Mouse (Mus musculus) small intestine, adult 2 months (tissue): ENCODE measurements at regions not wholly inside any gene's neighbourhood (a gene's known extent, or its start where the extent isn't known, plus 50 kb on each side); places are given as distances from the start of the nearest gene placed in this dataset.

Experiments used
- CTCF ChIP-seq: fragments of 200-500 bp; IDR thresholded peaks from 2 replicates; pipeline ENCODE4 v1.5.1; 2012; ENCODE audit warnings: low read depth, mild to moderate bottlenecking, control low read depth, inconsistent platforms, low read length, moderate library complexity, mixed read lengths; ENCODE audit not compliant: insufficient replicate concordance, insufficient read length; ENCODE audit errors: extremely low read depth
- POLR2A ChIP-seq: fragments of 200-500 bp; IDR thresholded peaks from 2 replicates; pipeline ENCODE4 v1.6.1; 2012; ENCODE audit warnings: low read depth, mild to moderate bottlenecking, control low read depth, inconsistent platforms, low read length, moderate library complexity

DNA sequence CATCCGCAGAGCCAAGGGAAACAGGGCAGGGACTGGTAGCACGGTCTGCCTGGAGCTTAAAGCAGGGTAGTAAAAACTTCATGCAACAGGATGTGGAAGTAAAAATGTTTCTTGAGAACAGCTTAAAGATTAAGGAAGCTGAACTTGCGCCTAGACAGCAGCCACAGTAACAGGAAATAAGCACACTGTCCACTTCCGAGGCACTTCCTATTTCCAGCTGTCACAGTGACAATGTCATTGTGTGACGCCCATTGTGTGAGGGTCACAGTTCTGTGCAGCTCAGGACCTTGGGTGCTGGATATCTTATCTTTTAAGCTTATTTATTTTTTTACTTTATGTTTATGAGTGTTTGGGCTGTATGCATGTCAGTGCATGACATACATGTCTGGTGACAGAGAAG lies 147.7 kb upstream of the Ubl3 start:
- TF ChIP-seq CTCF (no peak), POLR2A (no peak)
